ENCODE assay signal across 8 mouse cellular contexts in the genomic region with DNA sequence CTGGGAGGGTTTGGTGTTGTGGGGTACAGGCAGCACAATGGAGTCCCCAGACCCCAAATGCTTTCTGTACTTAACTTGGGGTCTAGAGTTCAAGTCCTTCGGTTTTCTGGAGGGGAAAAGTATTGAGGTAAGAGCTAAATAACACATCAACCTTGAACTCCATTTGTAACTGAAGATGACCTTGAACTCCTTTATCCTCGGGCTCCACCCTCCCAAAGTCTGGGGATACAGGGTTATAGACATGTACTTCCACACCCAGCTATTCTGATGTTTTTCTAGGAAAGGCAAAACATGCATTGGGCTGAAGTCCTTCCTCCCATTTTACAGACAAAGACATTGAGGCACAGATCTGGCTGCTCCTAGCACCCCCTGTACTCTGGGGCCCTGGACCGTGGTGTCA. TPM values are rescaled to one million over a fixed set of nuclear protein-coding genes. Genes with fewer than 3 reads are reported as not detected.
DNase-seq lines count a peak whose midpoint lies in the region; ATAC-seq and TF ChIP-seq lines count a peak whose summit lies in the region.
"Had no signal": no experiment of that assay in that cellular context is flagged by ENCODE, and none has a peak within 500 bp of the region (broad histone marks: within the 10 kb centered on the region; RNA-seq: fewer than 3 reads in every experiment).

No protein-coding gene starts in this region.

- no peak overlapping the region for H3K27ac ChIP-seq in lung, embryonic 16.5 days (ENCODE audit: low read length)
- no peak overlapping the region for H3K27ac ChIP-seq in lung, postnatal 0 days (ENCODE audit: low read length)
- H3K27ac ChIP-seq in forebrain, postnatal 0 days (ENCODE audit: low read depth, low read length), result no peak overlapping the region
- no peak overlapping the region for H3K27ac ChIP-seq in liver, embryonic 13.5 days
- H3K27ac ChIP-seq in stomach, postnatal 0 days (replicated peaks), result no peak overlapping the region
- H3K27ac ChIP-seq in gastrocnemius, adult 2 months, result no peak overlapping the region
- H3K27ac ChIP-seq: embryonic facial prominence, embryonic 12.5 days had no signal

- H3K4me3 ChIP-seq in lung, embryonic 16.5 days (ENCODE audit: low read length), result peak overlapping the region; percentile 40; the same call in 1 of the 2 replicates
- no peak overlapping the region for H3K4me3 ChIP-seq in lung, postnatal 0 days (ENCODE audit: low read depth, low read length)
- no peak overlapping the region for H3K4me3 ChIP-seq in forebrain, postnatal 0 days (ENCODE audit: low read depth, low read length)
- peak overlapping the region; percentile 35 for H3K4me3 ChIP-seq in liver, embryonic 13.5 days (replicated peaks)
- H3K4me3 ChIP-seq in stomach, postnatal 0 days (ENCODE audit: low read depth, low read length), result no peak overlapping the region
- H3K4me3 ChIP-seq in gastrocnemius, adult 2 months, result no peak overlapping the region

- TF ChIP-seq EP300 in lung, postnatal 0 days (IDR thresholded peaks at IDR 0.05), result no peak
- no peak for TF ChIP-seq EP300 in stomach, postnatal 0 days (optimal IDR thresholded peaks at IDR 0.05)

- H3K36me3 ChIP-seq in lung, embryonic 16.5 days (ENCODE audit: control insufficient read depth, insufficient read depth, low read length), result no peaks in the 10 kb centered on the region
- no peaks in the 10 kb centered on the region for H3K36me3 ChIP-seq in lung, postnatal 0 days (ENCODE audit: insufficient read depth, low read length)
- no peaks in the 10 kb centered on the region for H3K36me3 ChIP-seq in forebrain, postnatal 0 days (ENCODE audit: insufficient read depth)
- no peaks in the 10 kb centered on the region for H3K36me3 ChIP-seq in liver, embryonic 13.5 days
- no peaks in the 10 kb centered on the region for H3K36me3 ChIP-seq in stomach, postnatal 0 days (ENCODE audit: control insufficient read depth, insufficient read depth, low read length)
- H3K36me3 ChIP-seq: embryonic facial prominence, embryonic 12.5 days had no signal

- ATAC-seq in lung, embryonic 16.5 days (ENCODE audit: low read depth), result no peak
- ATAC-seq in lung, postnatal 0 days, result no peak
- no peak for ATAC-seq in forebrain, postnatal 0 days
- no peak for ATAC-seq in liver, embryonic 13.5 days (ENCODE audit: low read depth)
- no peak for ATAC-seq in stomach, postnatal 0 days (ENCODE audit: low FRiP score, low TSS enrichment)

- WGBS in lung, embryonic 16.5 days, result 74% methylated on average over 3 of the region's 3 CpGs
- 74% methylated on average over 3 of the region's 3 CpGs for WGBS in lung, postnatal 0 days
- WGBS in forebrain, postnatal 0 days, result 64% methylated on average over 3 of the region's 3 CpGs
- WGBS in liver, embryonic 13.5 days (ENCODE audit: insufficient replicate concordance), result 50% methylated on average over 3 of the region's 3 CpGs
- WGBS in stomach, postnatal 0 days, result 74% methylated on average over 3 of the region's 3 CpGs

- H3K9ac ChIP-seq in lung, embryonic 16.5 days (ENCODE audit: low read length), result no peak overlapping the region
- no peak overlapping the region for H3K9ac ChIP-seq in lung, postnatal 0 days (replicated peaks; ENCODE audit: low read depth)
- no peak overlapping the region for H3K9ac ChIP-seq in forebrain, postnatal 0 days
- no peak overlapping the region for H3K9ac ChIP-seq in liver, embryonic 13.5 days
- H3K9ac ChIP-seq in stomach, postnatal 0 days (ENCODE audit: low read length), result no peak overlapping the region

- DNase-seq in lung, postnatal 0 days (ENCODE audit: low spot score), result no peak
- no peak for DNase-seq in forebrain, postnatal 0 days
- no peak for DNase-seq in liver, embryonic 13.5 days
- DNase-seq in stomach, postnatal 0 days (ENCODE audit: low spot score), result no peak
- DNase-seq in gastrocnemius, adult 2 months, result no peak
- DNase-seq in thymus, postnatal 36 days, result no peak

- intact Hi-C loops in gastrocnemius, adult 2 months (cut with DNase I), result no loop called here

- peaks cover 16% of the 10 kb centered on the region for H3K4me1 ChIP-seq in lung, embryonic 16.5 days (replicated peaks; ENCODE audit: control insufficient read depth, insufficient read depth, low read length)
- 0 out of 2 replicates have a peak, but pooled peaks cover 4% of the 10 kb centered on the region for H3K4me1 ChIP-seq in lung, postnatal 0 days (ENCODE audit: insufficient read depth, low read depth, low read length)
- peaks cover 40% of the 10 kb centered on the region for H3K4me1 ChIP-seq in forebrain, postnatal 0 days (ENCODE audit: insufficient read depth)
- peaks cover 15% of the 10 kb centered on the region for H3K4me1 ChIP-seq in liver, embryonic 13.5 days (replicated peaks)
- 0 out of 2 replicates have a peak, but pooled peaks cover 3% of the 10 kb centered on the region for H3K4me1 ChIP-seq in stomach, postnatal 0 days (replicated peaks; ENCODE audit: control insufficient read depth, insufficient read depth)

- no peaks in the 10 kb centered on the region for H3K9me3 ChIP-seq in lung, embryonic 16.5 days (ENCODE audit: control insufficient read depth, low read length)
- H3K9me3 ChIP-seq in lung, postnatal 0 days (ENCODE audit: low read length), result no peaks in the 10 kb centered on the region
- no peaks in the 10 kb centered on the region for H3K9me3 ChIP-seq in forebrain, postnatal 0 days (ENCODE audit: low read length)
- no peaks in the 10 kb centered on the region for H3K9me3 ChIP-seq in liver, embryonic 13.5 days (replicated peaks)
- no peaks in the 10 kb centered on the region for H3K9me3 ChIP-seq in stomach, postnatal 0 days (ENCODE audit: control insufficient read depth, low read length)
- H3K9me3 ChIP-seq: embryonic facial prominence, embryonic 12.5 days had no signal

- peaks cover 10% of the 10 kb centered on the region; the same call in 1 of the 2 replicates for H3K27me3 ChIP-seq in lung, embryonic 16.5 days (ENCODE audit: control insufficient read depth, insufficient read depth, low read depth, low read length)
- no peaks in the 10 kb centered on the region for H3K27me3 ChIP-seq in lung, postnatal 0 days (replicated peaks; ENCODE audit: insufficient read depth, low read length)
- no peaks in the 10 kb centered on the region for H3K27me3 ChIP-seq in forebrain, postnatal 0 days (ENCODE audit: insufficient read depth, low read length)
- H3K27me3 ChIP-seq in liver, embryonic 13.5 days, result peaks cover 79% of the 10 kb centered on the region
- no peaks in the 10 kb centered on the region for H3K27me3 ChIP-seq in stomach, postnatal 0 days (ENCODE audit: control insufficient read depth, insufficient read depth, low read length)

- no peak overlapping the region; the same call in 1 of the 2 replicates for H3K4me2 ChIP-seq in lung, embryonic 16.5 days (ENCODE audit: low read depth, low read length)
- no peak overlapping the region for H3K4me2 ChIP-seq in lung, postnatal 0 days (replicated peaks; ENCODE audit: low read depth, low read length)
- peak overlapping the region; percentile 62 for H3K4me2 ChIP-seq in forebrain, postnatal 0 days (ENCODE audit: low read depth)
- peak overlapping the region; percentile 64 for H3K4me2 ChIP-seq in liver, embryonic 13.5 days
- peak overlapping the region; percentile 54; the same call in 1 of the 2 replicates for H3K4me2 ChIP-seq in stomach, postnatal 0 days (replicated peaks; ENCODE audit: low read depth)

- TF ChIP-seq CTCF in lung, postnatal 0 days (IDR thresholded peaks at IDR 0.05), result no peak
- no peak for TF ChIP-seq CTCF in forebrain, postnatal 0 days (IDR thresholded peaks at IDR 0.05; ENCODE audit: low read depth)
- TF ChIP-seq CTCF in stomach, postnatal 0 days (IDR thresholded peaks at IDR 0.05; ENCODE audit: low read depth), result no peak
- no peak for TF ChIP-seq CTCF in gastrocnemius, adult 2 months (IDR thresholded peaks at IDR 0.05)

RNA-seq across cellular contexts. Expression of a gene that starts 38.9 kb away (rescaled TPM):
- 0.99 and 1.1 TPM in 2 replicates for polyA plus RNA-seq in lung, embryonic 16.5 days (2015; fragmentation: Nextera tagmentation; extraction: Ambion mirVana)
- 0.17 and 0.19 TPM in 2 replicates for polyA plus RNA-seq in lung, postnatal 0 days (2015; fragmentation: Nextera tagmentation; extraction: Ambion mirVana)
- total RNA-seq in forebrain, postnatal 0 days (2014; rRNA removed), result 8.1 and 8.8 TPM in 2 replicates
- 6.7 and 11.3 TPM in 2 replicates for polyA plus RNA-seq in forebrain, postnatal 0 days (2015; fragmentation: Nextera tagmentation; extraction: Ambion mirVana)
- polyA plus RNA-seq in liver, embryonic 13.5 days (2015; fragmentation: Nextera tagmentation; extraction: Ambion mirVana), result 0.14 and 0.17 TPM in 2 replicates
- 1.1 and 1.6 TPM in 2 replicates for polyA plus RNA-seq in stomach, postnatal 0 days (2015; fragmentation: Nextera tagmentation; extraction: Ambion mirVana)
- total RNA-seq in gastrocnemius, adult 2 months (2021), result under 1 TPM; 0.53 to 0.54 TPM

Comparison
In these comparisons a context has a peak if more than half of its experiments do, and no peak if none do; other contexts are left out.
1. H3K4me3 ChIP-seq: peak in lung, embryonic 16.5 days (single experiment) and liver, embryonic 13.5 days (single experiment); none in lung, postnatal 0 days (single experiment), forebrain, postnatal 0 days (single experiment), stomach, postnatal 0 days (single experiment) and gastrocnemius, adult 2 months (single experiment).
2. H3K4me2 ChIP-seq: peak in forebrain, postnatal 0 days (single experiment), liver, embryonic 13.5 days (single experiment) and stomach, postnatal 0 days (single experiment); none in lung, embryonic 16.5 days (single experiment) and lung, postnatal 0 days (single experiment).